Mouse (Mus musculus) frontal cortex, adult 2 months (tissue): ENCODE results near the gene Crocc. TPM values are rescaled to one million over a fixed set of nuclear protein-coding genes. Genes with fewer than 3 reads are reported as not detected.
A peak's percentile ranks its signal among the peaks of the same experiment; 100 is the strongest.

ENCODE experiments used
- DNase-seq, 2 experiments: peaks; one replicate each; pipeline ENCODE4 v3.0.0; 2022; ENCODE audit warnings: low spot score in 1 of 2; ENCODE audit errors: extremely low spot score in 1 of 2
- polyA plus RNA-seq: library from polyadenylated mRNA; depleted of rRNA; stranded (reverse); fragments of >200 nt; gene quantifications from 2 replicates; pipeline ENCODE4 v1.2.3, GENCODE M21; 2012

Crocc gene
- polyA plus RNA-seq, 1 experiment: 80.2 TPM

- DNase-seq: no peak
Measured at GRCm38 (mm10) chr4:141068655-141069054, 8.3 kb upstream of the Crocc start.

GRCm38 (mm10) chr4:141067516-141068046, 7.2 kb upstream of the Crocc start:
- DNase-seq: no peak

DNA sequence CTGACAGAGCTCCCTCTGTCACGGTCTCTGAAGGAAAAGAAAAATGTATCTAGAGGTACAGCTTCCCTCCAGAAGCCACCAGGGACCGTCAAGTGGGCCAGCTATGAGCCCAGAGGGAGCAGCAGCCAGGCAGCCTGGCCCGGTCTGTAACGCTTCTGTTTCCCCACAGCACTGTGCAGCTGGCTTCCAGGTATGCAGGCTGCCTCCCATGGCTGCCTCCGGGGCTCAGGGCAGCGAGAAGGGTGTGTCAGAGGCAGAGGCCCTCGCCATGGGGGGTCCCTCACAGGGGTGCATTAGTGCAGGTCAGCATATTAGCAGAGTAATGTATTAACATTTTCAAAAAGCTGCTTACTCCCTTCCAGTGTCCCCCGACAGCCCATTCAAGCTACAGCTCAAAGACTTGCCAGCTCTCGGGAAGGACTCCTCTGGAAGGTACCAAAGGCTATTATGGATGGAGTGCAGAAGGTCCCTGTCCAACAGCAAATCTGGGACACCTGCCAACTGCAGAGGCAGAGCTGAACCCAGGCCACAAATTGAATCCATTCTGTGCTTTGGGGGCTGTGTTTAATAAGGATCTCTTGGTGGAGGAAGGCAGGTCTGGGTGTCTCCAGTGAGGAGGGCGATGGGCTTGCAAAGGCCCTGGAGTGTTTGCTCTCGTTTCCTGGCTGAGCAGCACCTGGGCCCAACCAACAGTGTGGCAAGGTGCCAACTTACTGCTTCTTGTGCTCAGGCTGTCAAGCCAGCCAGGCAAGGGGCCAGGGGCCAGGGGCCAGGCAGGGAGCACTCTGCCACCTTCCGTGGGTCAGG, 6.6 kb upstream of the Crocc start:
- DNase-seq: no peak

GRCm38 (mm10) chr4:141065123-141065522, 4.8 kb upstream of the Crocc start:
- DNase-seq: peak; percentile 80 to 92

DNA sequence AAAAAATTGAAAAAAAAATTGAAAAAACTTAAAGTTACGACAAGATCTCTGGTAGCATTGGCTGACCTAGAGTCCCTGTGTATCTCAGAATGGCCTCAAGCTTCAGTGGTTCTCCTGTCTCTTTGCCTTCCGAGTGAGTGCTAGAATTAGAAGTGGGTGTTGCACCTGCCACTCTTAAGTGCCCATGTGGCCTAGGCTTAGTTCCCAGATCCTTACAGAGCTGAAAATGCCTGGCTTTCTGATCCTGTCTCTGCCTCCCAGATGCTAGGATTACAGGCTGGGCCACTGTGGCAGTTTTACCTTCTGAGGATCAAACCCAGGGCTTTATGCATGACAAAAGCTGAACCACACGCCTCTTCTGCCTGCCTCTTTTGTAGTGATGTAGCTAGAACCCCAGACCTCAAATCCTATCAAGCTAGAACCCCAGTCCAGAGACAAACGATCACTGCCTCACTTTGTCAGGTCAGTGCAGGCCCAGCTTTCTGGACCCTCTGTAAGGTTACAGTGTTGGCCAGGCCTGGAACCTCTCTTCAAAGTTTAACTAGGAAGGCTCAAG, 3.8 kb upstream of the Crocc start:
- no peak for DNase-seq

DNA sequence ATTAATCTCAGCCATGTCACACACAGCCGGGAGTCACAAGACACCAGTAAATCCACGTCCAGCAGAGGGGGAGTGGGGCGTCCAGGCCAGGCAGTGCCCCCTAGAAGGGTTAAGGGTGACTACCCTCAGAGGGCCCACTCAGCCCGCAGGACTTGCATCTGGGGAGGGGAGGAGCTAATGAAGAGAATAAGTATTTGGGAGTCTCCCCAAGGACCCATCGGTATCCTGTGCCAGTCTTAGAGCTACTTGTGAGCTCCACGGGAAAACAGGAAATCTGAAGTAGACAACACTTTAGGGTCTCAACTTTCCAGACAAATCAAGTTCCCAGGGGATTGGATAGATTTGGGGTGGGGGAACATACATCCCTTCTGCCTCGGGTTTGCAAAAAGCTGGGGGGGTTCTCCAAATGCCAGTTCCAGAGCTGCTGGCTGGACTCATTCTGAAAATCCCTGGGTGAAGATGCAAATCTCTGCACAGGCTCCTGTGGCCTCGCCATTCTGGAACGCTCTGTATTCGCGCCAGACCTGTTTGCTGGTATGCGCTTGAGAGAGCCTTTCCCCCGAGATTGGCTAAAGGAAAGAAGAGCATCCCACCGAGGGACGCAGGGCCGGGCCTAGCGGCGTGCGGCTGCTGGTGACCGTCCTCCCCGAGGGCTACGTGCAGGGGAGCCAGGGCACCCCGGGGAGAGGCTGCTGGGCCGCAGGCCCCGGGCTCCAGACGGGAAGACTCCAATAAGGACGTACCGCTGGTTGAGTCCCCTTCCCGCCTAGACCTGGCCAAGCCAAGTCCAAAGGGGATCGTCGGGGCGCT, 529 bp downstream of the Crocc start:
- no peak for DNase-seq

GRCm38 (mm10) chr4:141058835-141059234, 1.5 kb downstream of the Crocc start:
- no peak for DNase-seq

DNA sequence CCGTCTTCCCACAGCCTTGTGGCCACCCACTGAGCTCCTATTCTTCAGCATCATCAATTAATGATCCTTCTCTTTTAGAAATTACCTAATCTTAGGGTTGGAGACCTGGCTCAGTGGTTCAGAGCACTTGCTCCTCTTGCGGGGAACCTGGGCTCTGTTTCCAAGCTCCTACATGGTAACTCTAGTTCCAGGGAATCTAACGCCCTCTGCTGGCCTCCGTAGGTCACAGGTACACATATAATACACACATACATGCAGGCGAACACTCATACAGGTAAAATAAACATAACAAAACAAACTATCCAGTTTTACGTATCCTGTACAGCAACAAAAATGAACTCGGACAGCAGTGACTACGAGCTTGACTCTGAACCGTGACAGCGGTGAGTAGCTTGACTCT, 3.4 kb downstream of the Crocc start:
- DNase-seq: no peak

DNA sequence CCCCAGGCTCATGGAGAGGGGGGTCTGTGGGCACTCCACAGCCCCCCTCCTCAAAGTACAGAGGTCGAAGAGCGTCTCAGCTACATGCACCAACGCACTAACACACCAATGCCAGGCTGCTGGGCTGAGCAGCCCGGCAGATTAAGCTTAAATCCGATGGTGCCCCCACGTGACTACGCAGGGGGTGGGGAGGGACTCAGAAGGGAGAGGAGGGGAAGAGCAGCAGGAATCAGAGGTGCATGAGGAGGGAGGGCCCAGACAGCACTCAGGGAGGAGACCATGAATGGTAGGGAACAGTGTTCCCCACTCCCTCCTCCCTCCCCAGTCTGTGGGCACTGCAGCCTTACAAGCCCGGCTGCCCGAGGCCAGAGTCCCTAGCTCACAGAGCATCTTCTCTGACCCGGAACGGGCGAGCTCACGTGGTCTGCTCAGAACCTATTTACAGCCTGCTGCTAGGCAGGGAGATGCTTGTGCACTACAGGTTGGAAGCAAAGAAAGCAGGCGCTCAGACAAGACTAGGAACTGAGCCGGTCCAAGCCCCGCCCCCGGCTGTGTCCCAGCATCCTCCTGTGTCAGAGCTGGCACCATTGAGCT, 6.7 kb downstream of the Crocc start:
- DNase-seq: peak; percentile 78 to 83

DNA sequence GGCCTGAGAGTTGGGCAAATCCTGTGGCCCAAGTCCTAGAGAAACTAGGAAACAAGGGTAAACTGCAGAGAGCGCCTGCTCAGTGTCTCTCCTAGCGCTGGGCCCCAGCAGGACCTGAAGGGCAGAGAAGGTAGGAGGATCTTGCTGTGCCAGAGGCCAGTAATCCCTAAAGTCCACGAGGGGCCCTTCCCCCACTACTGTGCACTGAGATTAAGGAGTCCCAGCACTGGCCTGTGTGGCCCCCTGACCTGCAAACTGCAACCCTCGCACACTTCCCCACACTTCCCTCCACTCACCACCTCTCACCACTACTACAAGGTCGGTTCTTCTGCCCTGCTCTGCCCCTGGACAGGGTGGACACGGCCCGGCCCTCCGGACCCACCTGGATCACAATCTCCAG, 7.2 kb downstream of the Crocc start:
- no peak for DNase-seq

GRCm38 (mm10) chr4:141052442-141052841, 7.9 kb downstream of the Crocc start:
- no peak for DNase-seq

DNA sequence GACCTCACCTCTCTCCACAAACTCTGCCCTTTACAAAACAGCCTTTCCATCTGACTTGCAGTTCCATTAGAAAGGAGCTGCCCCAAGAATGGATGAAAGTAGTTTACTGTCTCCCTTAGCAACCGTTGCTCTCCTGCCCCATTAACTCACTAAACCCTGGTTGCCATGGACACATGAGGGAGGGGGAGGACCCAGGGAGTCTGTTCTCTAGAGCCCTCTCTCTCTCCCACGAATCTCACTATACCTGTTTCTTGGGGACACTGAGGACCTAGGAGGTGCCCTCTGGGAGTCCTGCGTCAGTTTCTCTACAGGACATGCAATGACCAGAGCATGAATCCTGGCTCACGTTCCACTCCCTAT, 10.9 kb downstream of the Crocc start:
- DNase-seq: peak in 1 of 2 experiments; percentile 71

GRCm38 (mm10) chr4:141048810-141049475, 11.4 kb downstream of the Crocc start:
- DNase-seq: no peak

GRCm38 (mm10) chr4:141044816-141045215, 15.5 kb downstream of the Crocc start:
- DNase-seq: peak in 1 of 2 experiments; percentile 66

- no peak for DNase-seq
Measured at GRCm38 (mm10) chr4:141041117-141041516, 19.2 kb downstream of the Crocc start.

DNA sequence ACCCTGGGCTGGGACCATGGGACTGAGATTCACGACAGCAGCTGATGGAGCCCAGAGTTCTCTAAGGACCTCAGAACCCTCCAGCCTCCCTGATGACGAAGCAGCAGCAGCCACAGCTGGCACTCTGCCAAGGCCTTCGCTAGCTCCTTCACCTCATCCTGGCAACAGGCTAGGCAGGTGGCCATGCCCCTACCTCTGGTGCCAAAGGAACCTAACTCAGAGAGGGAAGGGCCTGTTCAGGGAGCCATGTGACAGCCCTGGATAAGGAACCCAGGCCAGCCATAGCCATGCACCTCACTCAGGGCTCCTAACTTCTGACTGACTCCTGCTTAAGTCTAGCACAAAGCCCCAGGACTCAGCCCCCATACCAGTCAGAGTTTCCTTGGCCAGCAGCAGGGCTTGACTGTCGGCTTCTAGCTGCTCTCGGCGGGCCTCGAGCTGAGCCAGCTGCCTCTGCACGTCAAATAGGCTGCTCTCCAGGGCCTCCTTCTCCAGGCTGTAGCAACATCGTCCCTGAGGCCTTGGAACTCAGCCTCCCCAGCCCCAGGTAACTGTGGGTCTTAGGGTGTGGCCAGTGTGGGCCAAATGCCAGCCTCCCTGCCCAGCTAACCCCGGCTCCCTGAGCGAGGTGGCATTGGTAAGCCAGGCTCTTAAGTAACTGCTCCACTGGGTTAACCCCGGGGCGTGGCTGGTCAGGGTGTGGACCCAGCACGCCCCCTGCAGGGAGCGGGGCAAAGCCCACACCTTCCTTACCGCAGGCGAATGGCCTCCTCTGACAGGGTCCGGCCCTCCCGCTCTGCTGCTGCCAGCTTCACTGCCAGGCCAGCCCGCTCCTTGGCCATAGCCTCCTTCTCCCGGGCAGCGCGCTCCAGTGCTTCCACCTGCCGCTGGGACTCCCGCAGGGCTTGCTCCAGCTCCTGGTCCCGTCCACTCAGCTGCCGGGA, 26.5 kb downstream of the Crocc start:
- DNase-seq: no peak

GRCm38 (mm10) chr4:141031733-141032132, 28.6 kb downstream of the Crocc start:
- DNase-seq: peak in 1 of 2 experiments; percentile 88

DNA sequence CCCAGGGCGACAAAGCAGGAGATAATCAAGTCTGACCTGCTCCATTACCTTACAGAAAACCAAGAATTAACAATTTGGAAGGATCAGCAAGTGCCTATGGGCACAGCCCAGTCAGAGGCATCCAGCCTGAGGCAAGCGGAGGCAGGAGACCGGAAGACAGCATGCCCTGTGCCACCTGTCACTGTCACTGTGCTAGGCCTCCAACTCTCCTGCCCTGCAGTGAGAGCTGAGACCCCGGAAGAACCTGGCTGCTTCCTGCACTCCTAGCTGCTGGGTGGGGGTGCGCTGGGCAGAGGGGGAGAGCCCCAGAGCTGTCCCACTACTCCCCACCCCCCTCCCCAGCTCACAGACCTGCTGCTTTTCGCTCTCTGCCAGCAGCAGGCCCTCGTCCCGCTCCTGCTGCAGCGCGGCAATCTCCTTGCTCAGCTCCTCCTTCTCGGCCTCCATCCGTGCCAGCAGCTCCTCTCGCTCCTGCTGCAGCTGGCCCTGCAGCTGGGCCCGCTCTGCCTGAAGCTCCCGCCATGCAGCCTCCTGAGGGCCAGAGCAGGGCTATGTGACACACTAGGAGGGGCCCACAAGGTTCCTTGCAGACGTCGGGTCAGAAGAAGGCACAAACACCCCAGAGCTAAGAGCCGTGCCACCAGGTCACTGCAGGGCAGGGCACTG, 29.7 kb downstream of the Crocc start:
- DNase-seq: no peak

GRCm38 (mm10) chr4:141024992-141025391, 35.4 kb downstream of the Crocc start:
- DNase-seq: no peak
